Mouse (Mus musculus): ENCODE results near the gene Stox2.
A peak's percentile ranks its signal among the peaks of the same experiment; 100 is the strongest.

DNA sequence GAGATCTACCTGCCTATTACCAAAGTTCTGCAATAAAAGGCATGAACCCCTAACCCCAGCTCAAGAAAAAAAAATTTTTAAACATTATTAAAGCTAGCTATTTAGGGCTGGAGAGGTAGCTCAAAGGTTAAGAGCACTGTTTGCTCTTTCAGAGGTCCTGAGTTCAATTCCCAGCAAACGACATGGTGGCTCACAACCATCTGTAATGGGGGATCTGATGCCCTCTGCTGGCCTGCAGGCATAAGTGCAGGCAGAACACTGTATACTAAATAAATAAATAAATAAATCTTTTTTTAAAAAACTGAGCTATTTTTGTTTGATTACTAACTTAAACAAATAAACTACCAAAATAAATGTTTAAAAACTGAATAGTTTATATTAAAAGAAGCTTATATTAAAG is 60.4 kb downstream of the Stox2 start:
- peak; percentile 62 for TF ChIP-seq CTCF (IDR thresholded peaks at IDR 0.05)
- TF ChIP-seq EP300 (IDR thresholded peaks at IDR 0.05), result no peak

All from lung, postnatal 0 days (tissue).